Mouse (Mus musculus) left cerebral cortex, adult 6 months (tissue): Measurements from ENCODE around the gene 9530077C05Rik. TPM values are rescaled to one million over a fixed set of nuclear protein-coding genes. Genes with fewer than 3 reads are reported as not detected.

Experiments
- long read RNA-seq, 2 experiments: library from polyadenylated mRNA; unstranded; transcript quantifications; one replicate each; pipeline ENCODE4 v2.0.0; 2019 to 2020
- polyA plus RNA-seq: library from polyadenylated mRNA; unstranded; fragments of <200 nt; fragmentation: Nextera tagmentation; gene quantifications from 2 replicates; pipeline ENCODE4 v1.2.3, GENCODE M21; 2021

Gene 9530077C05Rik
- 6.6 and 8.0 TPM in 2 replicates for polyA plus RNA-seq
- long read RNA-seq, experiment 1, transcript 9530077C05Rik-201 (7 exons, 2,223 nt), result major isoform, 49 of 64 reads
- long read RNA-seq, experiment 1, partial matches to known transcripts, result 5 of 64 reads
- long read RNA-seq, experiment 1, other reads (novel, unspliced or antisense), result 10 of 64 reads
- long read RNA-seq, experiment 2, transcript 9530077C05Rik-201 (7 exons, 2,223 nt), result major isoform, 8 of 19 reads
- long read RNA-seq, experiment 2, partial matches to known transcripts, result 11 of 19 reads
- long read RNA-seq, experiment 2, other reads (novel, unspliced or antisense), result 0 of 19 reads

GRCm38 (mm10) chr9:22411002-22411857 is at the start of gene 9530077C05Rik:
Gene 9530077C05Rik (plus strand): TSS chr9:22411513.

GRCm38 (mm10) chr9:22389021-22389476 is 22.3 kb upstream of the 9530077C05Rik start, which contains the start of gene Anln:
Gene Anln (minus strand): TSS chr9:22389188.

GRCm38 (mm10) chr9:22453990-22454389 is 42.7 kb downstream of the 9530077C05Rik start, which contains the start of gene Gm17545:
Gene Gm17545 (plus strand): TSS chr9:22454290.

GRCm38 (mm10) chr9:22469643-22470042 is 58.3 kb downstream of the 9530077C05Rik start, which contains the start of gene Rp9:
Gene Rp9 (minus strand): TSS chr9:22469743.

GRCm38 (mm10) chr9:22475424-22475868 is 64.1 kb downstream of the 9530077C05Rik start, which contains the start of gene Bbs9:
Gene Bbs9 (plus strand): TSS chr9:22475715.

Other genes with a start within 250 kb of the 9530077C05Rik start
- 0.06 TPM in 1 of 2 replicates, not detected in the other for gene Zfp872, start 223.4 kb upstream of the 9530077C05Rik start, polyA plus RNA-seq
- 11.1 and 12.7 TPM in 2 replicates for gene Zfp809, start 185.8 kb upstream of the 9530077C05Rik start, polyA plus RNA-seq
- 1.9 and 3.0 TPM in 2 replicates for gene Zfp599, start 151.6 kb upstream of the 9530077C05Rik start, polyA plus RNA-seq
- 8.4 and 11.9 TPM in 2 replicates for gene Zfp810, start 103.9 kb upstream of the 9530077C05Rik start, polyA plus RNA-seq
- gene Anln, start 22.3 kb upstream of the 9530077C05Rik start, polyA plus RNA-seq, result 4.6 and 6.8 TPM in 2 replicates
- not detected in 2 replicates for gene Gm17545, start 42.8 kb downstream of the 9530077C05Rik start, polyA plus RNA-seq
- 54.7 and 56.5 TPM in 2 replicates for gene Rp9, start 58.2 kb downstream of the 9530077C05Rik start, polyA plus RNA-seq
- 7.9 and 10.5 TPM in 2 replicates for gene Bbs9, start 64.2 kb downstream of the 9530077C05Rik start, polyA plus RNA-seq